Mouse (Mus musculus) heart, adult 2 months (tissue): ENCODE data around the gene Gtf3c5.

Source experiments
- CTCF ChIP-seq: fragments of 200-600 bp; IDR thresholded peaks from 2 replicates; pipeline ENCODE4 v1.8.1; 2022; ENCODE audit warnings: antibody characterized with exemption, mild to moderate bottlenecking, moderate library complexity
- EP300 ChIP-seq: fragments of 200-500 bp; IDR thresholded peaks from 2 replicates; pipeline ENCODE4 v1.6.1; 2011; ENCODE audit warnings: low read depth, low read length, control low read depth; ENCODE audit not compliant: insufficient read depth
- POLR2A ChIP-seq: fragments of 200-500 bp; IDR thresholded peaks from 2 replicates; pipeline ENCODE4 v1.6.1; 2011; ENCODE audit warnings: mild to moderate bottlenecking, low read depth, low read length, control low read depth; ENCODE audit not compliant: insufficient read depth

DNA sequence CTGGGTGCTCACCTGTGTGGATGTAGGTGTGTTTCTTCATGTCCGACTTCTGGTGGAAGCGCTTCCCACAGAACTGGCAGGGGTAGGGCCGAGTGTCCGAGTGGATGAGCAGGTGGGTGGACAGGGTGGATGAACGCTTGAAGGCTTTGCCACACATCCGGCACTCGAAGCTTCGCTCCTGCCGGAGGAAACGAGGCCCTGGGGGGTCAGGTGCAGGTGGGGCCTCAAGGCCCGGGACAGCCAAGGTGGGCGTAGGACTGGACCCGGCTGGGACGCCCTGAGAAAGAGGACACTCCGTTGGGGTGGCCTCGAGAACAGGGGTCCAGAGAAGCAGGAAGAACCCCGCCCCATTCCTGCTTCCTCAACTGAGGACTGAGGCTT lies 27.8 kb upstream of the Gtf3c5 start:
- TF ChIP-seq POLR2A (no peak), EP300 (no peak), CTCF (no peak)
